Mouse (Mus musculus): ENCODE data around the gene Nme6. TPM values are rescaled to one million over a fixed set of nuclear protein-coding genes. Genes with fewer than 3 reads are reported as not detected.
A peak's percentile ranks its signal among the peaks of the same experiment; 100 is the strongest.
"Not testable (repeated sequence)": the region's sequence is repeated elsewhere in the genome, so short reads cannot be mapped to it uniquely, and the experiment has no call there.

The Nme6 gene
- 37.7 and 38.8 TPM in 2 replicates for polyA plus RNA-seq (2012; rRNA removed)

- DNase-seq (ENCODE audit: low read depth) = no peak
Measured at GRCm38 (mm10) chr9:109832391-109833087, at the start of gene Nme6. TSS of gene Nme6 (plus strand) at chr9:109832749.

- not testable (repeated sequence) for DNase-seq (ENCODE audit: low read depth)
Measured at GRCm38 (mm10) chr9:109790570-109790969, 42.0 kb upstream of the Nme6 start, which contains the start of gene Fbxw27. TSS of gene Fbxw27 (minus strand) at chr9:109790670.

GRCm38 (mm10) chr9:109795221-109795620 is 37.3 kb upstream of the Nme6 start:
- no peak for DNase-seq (ENCODE audit: low read depth)

GRCm38 (mm10) chr9:109795811-109796210 is 36.7 kb upstream of the Nme6 start:
- no peak for DNase-seq (ENCODE audit: low read depth)

- no peak for DNase-seq (ENCODE audit: low read depth)
Measured at GRCm38 (mm10) chr9:109798051-109798450, 34.5 kb upstream of the Nme6 start.

GRCm38 (mm10) chr9:109805596-109805995 is 27.0 kb upstream of the Nme6 start:
- not testable (repeated sequence) for DNase-seq (ENCODE audit: low read depth)

- peak; percentile 51 for DNase-seq (ENCODE audit: low read depth)
Measured at GRCm38 (mm10) chr9:109806260-109806659, 26.3 kb upstream of the Nme6 start.

- DNase-seq (ENCODE audit: low read depth) = peak; percentile 62
Measured at GRCm38 (mm10) chr9:109806695-109807293, 25.8 kb upstream of the Nme6 start.

- no peak for DNase-seq (ENCODE audit: low read depth)
Measured at GRCm38 (mm10) chr9:109807898-109808297, 24.7 kb upstream of the Nme6 start.

- no peak for DNase-seq (ENCODE audit: low read depth)
Measured at GRCm38 (mm10) chr9:109811980-109812379, 20.6 kb upstream of the Nme6 start, which contains the start of gene Spink8. TSS of gene Spink8 (plus strand) at chr9:109812280.

GRCm38 (mm10) chr9:109813424-109813823 is 19.1 kb upstream of the Nme6 start:
- DNase-seq (ENCODE audit: low read depth) = no peak

- DNase-seq (ENCODE audit: low read depth) = no peak
Measured at GRCm38 (mm10) chr9:109816341-109816740, 16.2 kb upstream of the Nme6 start.

GRCm38 (mm10) chr9:109825739-109826138 is 6.8 kb upstream of the Nme6 start:
- DNase-seq (ENCODE audit: low read depth) = no peak

GRCm38 (mm10) chr9:109826181-109826580 is 6.4 kb upstream of the Nme6 start:
- DNase-seq (ENCODE audit: low read depth) = no peak

- no peak for DNase-seq (ENCODE audit: low read depth)
Measured at GRCm38 (mm10) chr9:109833088-109833412, 501 bp downstream of the Nme6 start.

GRCm38 (mm10) chr9:109849312-109849758 is 16.8 kb downstream of the Nme6 start, which contains the start of gene Camp:
TSS of gene Camp (minus strand) at chr9:109849617.
- peak; percentile 90 for DNase-seq (ENCODE audit: low read depth)

GRCm38 (mm10) chr9:109850099-109850498 is 17.6 kb downstream of the Nme6 start:
- DNase-seq (ENCODE audit: low read depth) = peak; percentile 79

GRCm38 (mm10) chr9:109854341-109854740 is 21.8 kb downstream of the Nme6 start:
- no peak for DNase-seq (ENCODE audit: low read depth)

GRCm38 (mm10) chr9:109855947-109856346 is 23.4 kb downstream of the Nme6 start:
- no peak for DNase-seq (ENCODE audit: low read depth)

GRCm38 (mm10) chr9:109862397-109863044 is 30.0 kb downstream of the Nme6 start:
- no peak for DNase-seq (ENCODE audit: low read depth)

- no peak for DNase-seq (ENCODE audit: low read depth)
Measured at GRCm38 (mm10) chr9:109863085-109863484, 30.5 kb downstream of the Nme6 start.

- no peak for DNase-seq (ENCODE audit: low read depth)
Measured at GRCm38 (mm10) chr9:109866218-109866617, 33.7 kb downstream of the Nme6 start.
